In genomic region chr4:130319564-130319963, GRCm38 (mm10) we compare ENCODE assay signal across 28 mouse cellular contexts. TPM values are rescaled to one million over a fixed set of nuclear protein-coding genes. Genes with fewer than 3 reads are reported as not detected.
"Had no signal": no experiment of that assay in that cellular context is flagged by ENCODE, and none has a peak within 500 bp of the region (broad histone marks: within the 10 kb centered on the region; RNA-seq: fewer than 3 reads in every experiment).

No protein-coding gene starts in this region.

- H3K27ac ChIP-seq: kidney, embryonic 15.5 days; left cerebral cortex, adult 2 months; limb, embryonic 12.5 days; limb, embryonic 15.5 days; liver, embryonic 15.5 days; midbrain, embryonic 12.5 days had no signal

- H3K27me3 ChIP-seq: kidney, embryonic 15.5 days; limb, embryonic 12.5 days; limb, embryonic 15.5 days; liver, embryonic 15.5 days; midbrain, embryonic 12.5 days had no signal

- H3K9ac ChIP-seq: kidney, embryonic 15.5 days; limb, embryonic 12.5 days; limb, embryonic 15.5 days; liver, embryonic 15.5 days; midbrain, embryonic 12.5 days had no signal

- DNase-seq: kidney, adult 11 months; kidney, adult 8-10 months; kidney, postnatal 10 days; kidney, postnatal 4 days; layer of hippocampus, adult 9-11 months; layer of hippocampus, postnatal 36 days; left cerebral cortex, postnatal 4 days; lung, adult 2 months; lung, postnatal 14 days; lung, postnatal 4 days; thymus, adult 18-20 months; thymus, postnatal 36 days had no signal

- H3K4me1 ChIP-seq: limb, embryonic 12.5 days; midbrain, embryonic 12.5 days had no signal

- H3K4me2 ChIP-seq: kidney, embryonic 15.5 days; limb, embryonic 12.5 days; limb, embryonic 15.5 days; liver, embryonic 11.5 days; liver, embryonic 15.5 days; midbrain, embryonic 12.5 days had no signal

- ATAC-seq: inflammation-experienced regulatory T-cells, adult 6 months; midbrain, embryonic 16.5 days had no signal

- H3K4me3 ChIP-seq: kidney, embryonic 15.5 days; left cerebral cortex, adult 2 months; limb, embryonic 12.5 days; limb, embryonic 15.5 days; liver, embryonic 15.5 days; midbrain, embryonic 12.5 days had no signal

- H3K9me3 ChIP-seq: kidney, embryonic 15.5 days; limb, embryonic 12.5 days; limb, embryonic 15.5 days; liver, embryonic 15.5 days; midbrain, embryonic 12.5 days had no signal

RNA-seq across cellular contexts. Expression of gene Gm10570, which starts 11.1 kb away (rescaled TPM):
- total RNA-seq: left cerebral cortex, postnatal 14 days; megakaryocyte progenitor cell, adult 5-6 weeks had no signal
- polyA plus RNA-seq: inflammation-experienced regulatory T-cells, adult 6 months; limb, embryonic 12.5 days; limb, embryonic 15.5 days; liver, embryonic 11.5 days; liver, embryonic 15.5 days; lung, adult 2 months; lung, embryonic 16.5 days; midbrain, embryonic 12.5 days; neural tube, embryonic 11.5 days; small intestine, adult 2 months; spleen, adult 2 months; stomach, embryonic 16.5 days had no signal

RNA-seq across cellular contexts. Expression of gene Fabp3, which starts 11.2 kb away (rescaled TPM):
- total RNA-seq: megakaryocyte progenitor cell, adult 5-6 weeks had no signal

RNA-seq across cellular contexts. Expression of gene Serinc2, which starts 40.6 kb away (rescaled TPM):
- total RNA-seq: megakaryocyte progenitor cell, adult 5-6 weeks had no signal
